Mouse (Mus musculus): Measurements from ENCODE around the gene Rrh.

Gene Rrh

GRCm38 (mm10) chr3:129822206-129822775 lies at the start of gene Rrh:
TSS of gene Rrh (minus strand) at chr3:129822587.
- in situ Hi-C loops (cut with MboI, MseI) = no loop called here

- in situ Hi-C loops (cut with MboI, MseI) = no loop called here
Observed at GRCm38 (mm10) chr3:129863698-129864097, 41.3 kb upstream of the Rrh start.

GRCm38 (mm10) chr3:129862592-129862991 lies 40.2 kb upstream of the Rrh start:
- in situ Hi-C loops (cut with MboI, MseI) = no loop called here

GRCm38 (mm10) chr3:129846846-129847245 lies 24.5 kb upstream of the Rrh start:
- in situ Hi-C loops (cut with MboI, MseI) = loop anchor here (10.0 kb wide), 1 partner anchor 862 kb away; no protein-coding TSS in a partner anchor

GRCm38 (mm10) chr3:129845868-129846267 lies 23.5 kb upstream of the Rrh start:
- in situ Hi-C loops (cut with MboI, MseI) = loop anchor here (10.0 kb wide), 1 partner anchor 861 kb away; no protein-coding TSS in a partner anchor

- in situ Hi-C loops (cut with MboI, MseI) = no loop called here
Observed at GRCm38 (mm10) chr3:129838017-129838416, 15.6 kb upstream of the Rrh start.

- in situ Hi-C loops (cut with MboI, MseI) = no loop called here
Observed at GRCm38 (mm10) chr3:129836965-129837364, 14.6 kb upstream of the Rrh start.

- in situ Hi-C loops (cut with MboI, MseI) = no loop called here
Observed at GRCm38 (mm10) chr3:129836051-129836697, 13.8 kb upstream of the Rrh start.

- in situ Hi-C loops (cut with MboI, MseI) = no loop called here
Observed at GRCm38 (mm10) chr3:129835388-129835934, 13.1 kb upstream of the Rrh start, which contains the start of gene Cfi. TSS of gene Cfi (plus strand) at chr3:129835884.

- in situ Hi-C loops (cut with MboI, MseI) = no loop called here
Observed at GRCm38 (mm10) chr3:129831035-129831568, 8.7 kb upstream of the Rrh start, which contains the start of gene Gar1. TSS of gene Gar1 (minus strand) at chr3:129831396.

- in situ Hi-C loops (cut with MboI, MseI) = no loop called here
Observed at GRCm38 (mm10) chr3:129830626-129831025, 8.2 kb upstream of the Rrh start.

GRCm38 (mm10) chr3:129827691-129828090 lies 5.3 kb upstream of the Rrh start:
- in situ Hi-C loops (cut with MboI, MseI) = no loop called here

GRCm38 (mm10) chr3:129826691-129827090 lies 4.3 kb upstream of the Rrh start:
- in situ Hi-C loops (cut with MboI, MseI) = no loop called here

GRCm38 (mm10) chr3:129824891-129825290 lies 2.5 kb upstream of the Rrh start:
- in situ Hi-C loops (cut with MboI, MseI) = no loop called here

- in situ Hi-C loops (cut with MboI, MseI) = no loop called here
Observed at GRCm38 (mm10) chr3:129824146-129824545, 1.8 kb upstream of the Rrh start.

- in situ Hi-C loops (cut with MboI, MseI) = no loop called here
Observed at GRCm38 (mm10) chr3:129823293-129823692, 906 bp upstream of the Rrh start.

- in situ Hi-C loops (cut with MboI, MseI) = no loop called here
Observed at GRCm38 (mm10) chr3:129821736-129822135, 651 bp downstream of the Rrh start.

- in situ Hi-C loops (cut with MboI, MseI) = no loop called here
Observed at GRCm38 (mm10) chr3:129820847-129821246, 1.5 kb downstream of the Rrh start.

- in situ Hi-C loops (cut with MboI, MseI) = no loop called here
Observed at GRCm38 (mm10) chr3:129803765-129804164, 18.6 kb downstream of the Rrh start, which contains the start of gene Lrit3. TSS of gene Lrit3 (minus strand) at chr3:129804030.

GRCm38 (mm10) chr3:129799011-129799410 lies 23.4 kb downstream of the Rrh start:
- in situ Hi-C loops (cut with MboI, MseI) = no loop called here

- in situ Hi-C loops (cut with MboI, MseI) = no loop called here
Observed at GRCm38 (mm10) chr3:129798551-129798950, 23.8 kb downstream of the Rrh start.

- in situ Hi-C loops (cut with MboI, MseI) = no loop called here
Observed at GRCm38 (mm10) chr3:129797341-129797740, 25.0 kb downstream of the Rrh start.

- in situ Hi-C loops (cut with MboI, MseI) = no loop called here
Observed at GRCm38 (mm10) chr3:129793801-129794200, 28.6 kb downstream of the Rrh start.
